8 mouse cellular contexts compared by ENCODE assay signal in genomic region chr15:101221298-101222104, GRCm38 (mm10). TPM values are rescaled to one million over a fixed set of nuclear protein-coding genes. Genes with fewer than 3 reads are reported as not detected.
DNase-seq lines count a peak whose midpoint lies in the region; ATAC-seq and TF ChIP-seq lines count a peak whose summit lies in the region.

No protein-coding gene starts in this region.

- peaks cover 61% of the 10 kb centered on the region for H3K4me1 ChIP-seq in midbrain, embryonic 10.5 days
- peaks cover 16% of the 10 kb centered on the region; the same call in 1 of the 2 replicates for H3K4me1 ChIP-seq in spleen, adult 2 months (ENCODE audit: control insufficient read depth, insufficient read depth, insufficient read length)

- peaks cover 43% of the 10 kb centered on the region for H3K27me3 ChIP-seq in midbrain, embryonic 10.5 days (ENCODE audit: low read depth, poor library complexity, severe bottlenecking)
- H3K27me3 ChIP-seq in spleen, adult 2 months (ENCODE audit: control insufficient read depth, insufficient read depth, low read length), result peaks cover 2% of the 10 kb centered on the region; the same call in 1 of the 2 replicates

- H3K4me3 ChIP-seq in midbrain, embryonic 10.5 days, result peak overlapping the region; percentile 78
- H3K4me3 ChIP-seq in spleen, adult 2 months (ENCODE audit: extremely low read depth, insufficient read depth, insufficient read length), result no peak overlapping the region

- under 1% methylated on average over 14 of the region's 14 CpGs for WGBS in midbrain, embryonic 10.5 days
- 18% methylated on average over 14 of the region's 14 CpGs for WGBS in spleen, adult 2 months

- intact Hi-C loops in left cerebral cortex, postnatal 36 days (cut with DNase I), result loop anchor here (2.0 to 10.0 kb wide), 4 partner anchors 17 to 853 kb away; partner anchors contain the start of genes Atg101 and Eif4b

- ATAC-seq in monocyte, adult 5-6 weeks (replicated peaks; ENCODE audit: insufficient number of reproducible peaks, low FRiP score, low TSS enrichment, poor library complexity, severe bottlenecking), result no peak

- H3K27ac ChIP-seq in midbrain, embryonic 10.5 days (replicated peaks), result peak overlapping the region; percentile 90
- H3K27ac ChIP-seq in spleen, adult 2 months (ENCODE audit: insufficient read depth, low read length), result no peak overlapping the region

- peak; percentile 64; the same call in 1 of the 2 replicates for TF ChIP-seq CTCF in spleen, adult 2 months (IDR thresholded peaks at IDR 0.05; ENCODE audit: extremely low read depth, insufficient read depth, insufficient read length, insufficient replicate concordance)

- TF ChIP-seq POLR2A in spleen, adult 2 months (IDR thresholded peaks at IDR 0.05; ENCODE audit: low read depth, low read length), result no peak

- no peaks in the 10 kb centered on the region for H3K9me3 ChIP-seq in midbrain, embryonic 10.5 days (replicated peaks)

- peak; percentile 95 for DNase-seq in ZHBTc4 (ENCODE audit: low read depth, low spot score)
- peak; percentile 87 for DNase-seq in embryo, embryonic 10.5 days (ENCODE audit: low spot score)
- DNase-seq in gastrocnemius, postnatal 4 days (ENCODE audit: low spot score in 2 of 2), result peak; percentile 78 to 89
- peak; percentile 84 for DNase-seq in kidney, adult 11 months
- peak; percentile 90 to 91 for DNase-seq in left cerebral cortex, postnatal 36 days (ENCODE audit: low spot score in 2 of 2)
- DNase-seq in midbrain, embryonic 10.5 days (ENCODE audit: low spot score), result peak; percentile 83
- DNase-seq in spleen, adult 2 months (ENCODE audit: low read depth in 1 of 2, low spot score in 2 of 2), result peak in 1 of 2 experiments; percentile 66

- H3K36me3 ChIP-seq in midbrain, embryonic 10.5 days, result no peaks in the 10 kb centered on the region
- no peaks in the 10 kb centered on the region for H3K36me3 ChIP-seq in spleen, adult 2 months (ENCODE audit: control insufficient read depth, insufficient read depth, low read length)

RNA-seq across cellular contexts. Expression of gene Grasp, which starts 2.5 kb away (rescaled TPM):
- 10 to 100 TPM; 14.1 to 14.7 TPM for total RNA-seq in gastrocnemius, postnatal 4 days (2021)
- total RNA-seq in left cerebral cortex, postnatal 36 days (2021), result 10 to 100 TPM; 76.3 to 89.5 TPM
- polyA plus RNA-seq in midbrain, embryonic 10.5 days (2016; fragmentation: Nextera tagmentation; extraction: Ambion mirVana), result 3.2 and 4.2 TPM in 2 replicates
- 5.6 and 6.5 TPM in 2 replicates for polyA plus RNA-seq in spleen, adult 2 months (2012; rRNA removed)
- 4.9 to 10.8 TPM (median 9.0 TPM) in 3 replicates for total RNA-seq in monocyte, adult 5-6 weeks (2017)

RNA-seq across cellular contexts. Expression of gene Nr4a1, which starts 32.6 kb away (rescaled TPM):
- 10 to 100 TPM; 25.3 to 26.0 TPM for total RNA-seq in gastrocnemius, postnatal 4 days (2021)
- total RNA-seq in left cerebral cortex, postnatal 36 days (2021), result 100 to 1,000 TPM in 1 of 2 experiments, 10 to 100 TPM in 1; 60.5 to 156 TPM
- 2.8 and 2.9 TPM in 2 replicates for polyA plus RNA-seq in midbrain, embryonic 10.5 days (2016; fragmentation: Nextera tagmentation; extraction: Ambion mirVana)
- 50.3 and 63.8 TPM in 2 replicates for polyA plus RNA-seq in spleen, adult 2 months (2012; rRNA removed)
- total RNA-seq in monocyte, adult 5-6 weeks (2017), result 717 to 1,434 TPM (median 717 TPM) in 3 replicates

RNA-seq across cellular contexts. Expression of gene Acvr1b, which starts 47.6 kb away (rescaled TPM):
- total RNA-seq in gastrocnemius, postnatal 4 days (2021), result 10 to 100 TPM; 16.2 to 17.0 TPM
- 100 to 1,000 TPM; 110 to 118 TPM for total RNA-seq in left cerebral cortex, postnatal 36 days (2021)
- 5.4 and 7.0 TPM in 2 replicates for polyA plus RNA-seq in midbrain, embryonic 10.5 days (2016; fragmentation: Nextera tagmentation; extraction: Ambion mirVana)
- 17.9 and 20.2 TPM in 2 replicates for polyA plus RNA-seq in spleen, adult 2 months (2012; rRNA removed)
- total RNA-seq in monocyte, adult 5-6 weeks (2017), result 14.2 to 16.4 TPM (median 14.2 TPM) in 3 replicates
